Mouse (Mus musculus) granulocyte monocyte progenitor cell, adult 5-6 weeks (primary cell): ENCODE measurements around the gene Myh9. TPM values are rescaled to one million over a fixed set of nuclear protein-coding genes. Genes with fewer than 3 reads are reported as not detected.

Experiments used
- ATAC-seq: replicated peaks from 2 replicates; pipeline ENCODE4 v1.8.0; 2016; ENCODE audit warnings: mild to moderate bottlenecking, moderate TSS enrichment, inconsistent platforms; ENCODE audit not compliant: poor library complexity, severe bottlenecking
- total RNA-seq, 2 experiments: library from RNA; stranded (forward) in 1 of 2; stranded (reverse) in 1 of 2; fragments of 200-712, 200-1000 nt in 1 of 2; fragments of >200 nt in 1 of 2; fragmentation: Nextera tagmentation in 1 of 2; gene quantifications; 2 replicates each; pipeline ENCODE4 v1.2.3; 2014 to 2017

The Myh9 gene
- 199 and 315 TPM in 2 replicates for total RNA-seq (2014; fragmentation: Nextera tagmentation)
- total RNA-seq (2017), result 285 and 305 TPM in 2 replicates

DNA sequence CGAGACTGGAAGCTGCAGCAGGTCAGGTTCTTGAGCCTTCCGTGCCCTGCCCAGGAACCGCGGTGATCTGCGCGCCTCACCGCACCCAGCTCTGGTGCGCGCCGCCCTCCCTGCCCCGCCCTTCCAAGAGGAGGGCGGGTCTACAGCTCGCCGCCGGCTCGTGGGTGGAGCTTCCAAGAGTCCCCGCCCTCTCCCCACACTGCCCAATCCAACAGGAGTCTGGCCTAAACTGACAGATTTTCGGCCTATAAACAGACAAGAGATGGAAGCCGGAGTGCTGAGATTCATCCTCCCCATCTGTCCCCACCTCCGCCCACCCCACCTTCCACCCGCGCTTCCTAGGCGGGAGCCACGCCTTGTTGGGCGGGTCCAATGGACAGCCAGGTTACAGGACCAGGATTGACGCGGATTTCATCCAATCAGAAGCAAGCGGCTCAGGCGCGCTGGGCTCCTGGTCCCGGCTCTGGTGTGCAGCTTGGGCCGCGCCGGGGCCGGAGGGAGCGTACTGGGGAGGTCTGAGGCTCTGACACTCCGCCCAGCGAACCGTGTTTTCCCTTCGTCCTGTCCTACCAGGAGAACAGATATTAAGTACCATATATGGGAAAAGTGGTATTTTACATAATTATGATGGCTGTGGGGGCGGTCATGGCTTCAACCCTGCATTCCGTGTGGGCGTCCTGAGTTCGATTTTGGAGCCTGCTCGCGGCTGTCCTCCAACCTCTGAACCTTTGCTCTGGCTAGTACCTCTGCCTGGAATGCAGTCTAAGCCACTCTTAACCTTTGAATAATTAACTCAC lies at the start of gene Myh9:
Myh9 (minus strand) TSS at position 129 of the 797 bp plus-strand sequence.
- ATAC-seq, result peak; percentile 70

DNA sequence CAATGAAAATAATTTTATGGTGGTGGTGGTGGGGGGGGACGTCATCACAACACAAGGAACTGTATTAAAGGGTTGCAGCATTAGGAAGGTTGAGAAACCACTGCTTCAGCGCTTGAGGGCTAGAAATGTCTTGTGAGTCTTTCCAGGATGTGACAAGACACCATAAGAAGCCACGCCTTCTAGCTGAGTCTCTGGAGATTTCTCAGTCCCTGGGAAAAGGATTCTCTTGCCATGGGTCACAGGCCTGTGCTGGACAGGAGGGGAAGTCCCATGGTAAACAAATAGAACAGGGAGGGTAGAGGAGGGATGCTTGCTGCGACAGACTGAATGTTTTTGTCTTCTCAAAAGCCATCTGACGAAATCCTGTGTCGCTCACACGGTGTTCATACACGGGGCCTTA lies 49.8 kb upstream of the Myh9 start:
- peak; percentile 60 for ATAC-seq

DNA sequence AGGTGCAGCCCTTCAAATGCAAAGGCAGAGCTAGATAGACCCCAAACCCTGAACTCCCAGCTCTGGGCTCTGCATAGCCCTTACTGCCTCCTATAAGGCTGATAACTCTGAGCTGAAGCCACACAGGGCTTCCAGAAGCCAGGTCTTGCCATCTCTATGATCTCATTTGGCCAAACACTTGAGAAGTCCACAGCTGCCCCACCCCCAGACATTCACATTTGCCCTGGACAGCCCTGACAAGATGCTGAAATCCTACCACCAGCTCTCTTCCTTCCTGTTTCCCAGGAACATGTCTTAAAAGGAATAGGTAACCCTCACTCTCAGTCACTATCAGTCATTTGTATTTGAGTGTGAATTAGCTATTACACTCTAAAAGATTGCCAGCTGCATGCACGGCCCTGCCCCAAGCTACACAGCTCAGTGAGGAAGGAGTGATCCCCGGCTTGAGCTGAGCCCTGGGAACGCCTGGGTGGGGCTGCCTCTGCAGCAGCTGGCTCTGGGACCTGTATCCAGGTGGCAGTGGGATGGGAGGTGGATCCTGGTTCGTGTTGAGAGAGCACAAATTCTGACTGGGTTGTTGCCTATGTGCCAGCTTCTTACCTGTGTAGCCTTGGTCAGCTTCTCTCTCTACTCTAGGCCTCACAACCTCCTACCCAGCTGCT lies 47.9 kb upstream of the Myh9 start:
- peak; percentile 15; the same call in 1 of the 2 replicates for ATAC-seq

DNA sequence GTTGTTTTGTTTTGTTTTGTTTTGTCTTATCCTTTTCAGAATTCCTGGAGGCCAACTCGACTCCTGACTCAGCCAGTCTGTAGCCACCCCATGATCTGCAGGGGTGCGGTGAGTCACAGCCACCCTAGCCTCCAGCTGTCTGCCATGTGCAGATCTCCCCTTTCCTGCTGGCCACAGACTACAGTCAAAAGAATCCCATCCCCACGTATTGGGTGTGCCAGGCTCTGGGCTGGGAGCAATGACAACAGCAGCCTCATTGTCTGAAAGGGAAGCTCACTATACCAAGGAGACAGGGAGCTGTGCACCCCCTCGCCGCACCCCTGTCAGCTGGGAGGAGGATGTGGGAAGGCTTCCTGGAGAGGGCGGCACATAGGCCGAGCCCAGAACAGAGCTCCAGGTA lies 46.3 kb upstream of the Myh9 start:
- no peak for ATAC-seq

DNA sequence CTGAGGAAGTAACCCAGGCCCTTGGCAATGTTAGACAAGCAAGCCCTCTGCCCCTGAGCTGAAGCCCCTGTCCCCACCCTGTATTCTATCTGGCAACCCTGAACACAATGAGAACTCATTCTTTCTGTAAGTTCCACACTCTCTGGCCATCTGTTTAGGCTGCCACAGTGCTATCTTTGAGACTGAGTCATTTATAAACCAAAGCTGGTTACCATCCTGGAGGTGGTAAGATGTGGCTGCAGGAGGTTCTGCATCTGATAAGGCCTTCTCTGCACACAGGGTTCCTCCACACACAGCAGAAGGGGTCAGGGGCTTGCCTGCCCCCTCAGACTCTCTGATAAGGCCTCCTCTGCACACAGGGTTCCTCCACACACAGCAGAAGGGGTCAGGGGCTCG lies 45.1 kb upstream of the Myh9 start:
- no peak for ATAC-seq

DNA sequence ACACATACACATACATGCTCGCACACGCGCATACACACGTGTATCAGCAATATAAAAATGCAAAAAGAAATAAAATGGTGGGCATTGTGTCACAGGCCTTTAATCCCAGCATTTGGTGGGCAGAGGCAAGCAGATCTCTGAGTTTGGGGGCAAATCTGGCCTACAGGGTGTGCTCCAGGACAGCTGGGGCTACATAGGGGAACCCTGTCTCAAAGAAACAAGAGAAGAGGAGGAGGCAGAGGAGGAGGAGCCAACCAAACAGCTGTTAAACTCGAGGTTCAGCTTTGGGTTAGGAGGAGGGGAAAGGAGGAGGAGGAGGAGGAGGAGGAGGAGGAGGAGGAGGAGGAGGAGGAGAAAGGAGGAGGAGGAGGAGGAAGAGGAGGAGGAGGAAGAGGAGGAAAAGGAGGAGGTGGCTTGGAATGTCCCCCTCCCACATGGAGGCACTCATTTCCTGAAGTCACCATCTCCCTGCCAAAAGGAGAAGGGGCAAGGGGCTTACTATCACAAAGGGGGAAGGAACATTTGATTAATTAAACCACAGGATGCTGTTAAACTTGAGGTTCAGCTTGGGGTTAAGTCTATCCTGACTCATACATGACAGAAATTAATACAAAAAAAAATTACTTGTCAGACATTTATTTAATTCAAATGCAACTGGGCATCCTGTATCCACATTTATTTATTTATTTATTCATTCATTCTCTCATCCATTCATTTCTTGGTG lies 44.6 kb upstream of the Myh9 start:
- no peak for ATAC-seq

DNA sequence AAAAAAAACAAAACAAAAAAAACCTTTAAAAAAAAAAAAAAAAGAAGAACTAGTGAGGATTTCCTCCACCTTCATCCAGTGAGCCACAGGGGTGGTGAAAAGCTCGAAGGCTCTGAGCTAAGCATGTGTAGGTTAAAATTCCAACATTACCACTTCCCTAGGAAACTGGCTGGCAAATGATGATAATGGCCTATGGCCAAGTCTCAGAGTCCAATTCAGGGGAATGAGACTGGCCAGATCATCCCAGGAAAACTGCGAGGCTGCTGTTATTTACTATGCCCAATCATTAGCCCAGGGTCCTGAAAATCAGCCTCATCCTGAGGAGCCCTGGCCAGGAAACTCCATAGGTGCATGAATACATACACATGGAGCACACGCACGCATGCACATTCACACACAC lies 44.0 kb upstream of the Myh9 start:
- no peak for ATAC-seq

DNA sequence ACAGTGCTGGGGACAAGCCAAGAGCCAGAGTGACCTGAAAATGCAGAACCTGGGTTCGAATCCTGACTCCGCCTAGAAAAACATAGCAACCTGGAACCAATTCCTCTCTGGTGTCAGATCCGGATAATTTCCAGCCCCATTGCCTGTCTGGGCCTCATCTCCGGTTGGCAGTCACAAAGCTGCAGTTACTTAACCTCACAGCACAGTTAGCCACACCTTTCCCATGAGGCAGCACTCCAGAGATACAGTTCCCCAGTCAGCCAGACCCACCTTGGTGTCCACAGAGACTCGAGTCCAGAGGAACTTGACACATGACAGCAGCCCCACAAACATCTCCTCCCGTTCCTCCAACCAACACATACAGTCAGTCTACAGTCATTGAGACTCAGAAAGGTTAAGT lies 43.2 kb upstream of the Myh9 start:
- no peak for ATAC-seq

DNA sequence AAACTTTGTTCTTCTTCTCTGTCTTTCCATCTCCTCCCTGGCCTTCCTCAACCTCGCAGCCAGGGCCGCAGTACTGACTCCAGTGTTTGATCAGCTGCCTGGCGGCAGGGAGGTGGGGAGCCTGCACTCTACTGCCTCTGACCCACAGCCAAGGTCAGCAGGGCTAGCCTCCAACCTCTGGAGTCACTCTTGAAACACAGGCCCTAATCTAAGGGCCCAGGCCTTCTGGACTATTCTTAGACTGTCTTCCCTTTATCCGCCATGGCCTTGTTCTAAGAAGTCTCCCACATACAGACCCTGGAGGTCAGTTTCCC lies 41.7 kb upstream of the Myh9 start:
- ATAC-seq, result no peak

DNA sequence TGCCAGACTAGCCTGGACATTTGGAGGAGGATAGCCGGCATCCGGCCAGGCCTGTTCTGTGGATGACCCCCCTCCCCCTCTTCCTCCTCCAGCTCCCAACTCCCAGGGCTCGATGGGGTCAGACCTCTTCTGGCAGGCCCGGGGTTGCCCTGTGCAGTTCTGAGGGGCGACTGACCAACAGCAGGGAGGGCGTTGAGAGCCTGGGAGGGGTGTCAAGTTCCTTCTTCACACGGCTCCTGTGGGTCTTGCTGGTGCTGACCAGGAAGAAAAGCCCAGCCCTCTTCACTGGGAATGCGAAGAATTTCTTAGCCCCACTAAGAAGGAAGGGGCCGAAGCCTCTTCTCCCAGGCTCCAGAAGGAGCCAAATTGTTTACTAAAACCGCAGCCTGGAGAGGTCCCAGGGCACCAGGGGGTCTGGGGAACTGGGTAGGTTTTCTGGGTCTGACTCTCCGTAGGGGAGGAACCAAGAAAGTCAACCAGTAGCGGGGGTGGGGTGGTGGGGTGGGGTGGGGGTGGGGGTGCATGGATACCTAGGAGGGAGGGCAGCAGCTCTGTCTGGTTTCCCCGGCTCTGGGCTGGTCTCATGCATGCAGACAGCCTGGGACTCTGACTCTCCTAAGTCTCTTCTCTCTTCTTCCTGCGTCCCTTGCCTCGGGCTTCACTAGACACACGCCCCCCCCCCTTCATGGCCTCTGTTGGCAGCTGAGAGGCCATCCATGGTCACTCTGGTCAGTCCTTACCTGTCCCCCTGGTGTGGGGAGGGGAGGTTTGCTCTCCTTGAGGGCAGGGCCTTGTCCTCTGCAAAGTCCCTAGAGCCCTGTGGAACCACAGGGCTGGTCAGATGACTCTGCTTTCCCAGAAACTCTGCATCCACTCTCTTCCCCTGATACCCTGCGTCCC lies 41.1 kb upstream of the Myh9 start:
- ATAC-seq, result no peak

DNA sequence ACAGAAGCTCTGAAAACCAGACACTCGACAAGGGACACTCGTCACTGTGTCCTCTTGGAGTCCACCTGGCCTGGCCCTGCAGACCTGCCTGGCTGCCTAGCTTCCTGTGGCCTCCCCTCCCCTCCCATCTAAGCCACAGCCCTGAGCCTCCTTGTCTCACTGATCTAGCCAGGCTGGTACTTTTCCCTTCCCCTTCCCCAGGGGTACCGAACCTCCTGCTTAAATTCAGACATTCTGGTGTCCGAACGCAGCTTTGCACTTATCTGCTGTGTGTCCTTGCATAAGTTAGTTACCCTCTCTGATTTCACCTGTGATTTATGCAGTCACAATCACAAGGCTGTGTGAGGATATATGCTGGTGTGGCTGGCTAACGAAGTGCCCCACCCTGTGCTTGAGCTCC lies 40.3 kb upstream of the Myh9 start:
- ATAC-seq, result no peak

DNA sequence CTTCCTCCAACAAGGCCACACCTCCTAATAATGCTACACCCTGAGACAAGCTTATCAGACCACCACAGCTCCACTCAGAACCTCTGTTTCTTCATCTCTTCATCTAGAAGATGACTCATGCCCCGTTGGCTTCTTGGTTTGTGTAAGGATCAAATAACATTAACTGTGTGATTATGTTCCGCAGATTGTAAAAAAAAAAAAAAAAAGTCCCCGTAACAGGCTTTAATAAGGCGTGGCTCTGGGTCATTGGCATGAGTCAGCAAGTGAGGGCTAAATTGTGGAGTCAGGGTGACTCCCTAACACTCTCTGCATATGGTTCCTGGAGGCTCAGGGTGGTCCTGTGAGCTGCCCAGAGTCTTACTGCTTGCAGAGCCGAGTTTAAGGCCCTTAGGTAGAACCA lies 39.7 kb upstream of the Myh9 start:
- peak; percentile 71 for ATAC-seq

DNA sequence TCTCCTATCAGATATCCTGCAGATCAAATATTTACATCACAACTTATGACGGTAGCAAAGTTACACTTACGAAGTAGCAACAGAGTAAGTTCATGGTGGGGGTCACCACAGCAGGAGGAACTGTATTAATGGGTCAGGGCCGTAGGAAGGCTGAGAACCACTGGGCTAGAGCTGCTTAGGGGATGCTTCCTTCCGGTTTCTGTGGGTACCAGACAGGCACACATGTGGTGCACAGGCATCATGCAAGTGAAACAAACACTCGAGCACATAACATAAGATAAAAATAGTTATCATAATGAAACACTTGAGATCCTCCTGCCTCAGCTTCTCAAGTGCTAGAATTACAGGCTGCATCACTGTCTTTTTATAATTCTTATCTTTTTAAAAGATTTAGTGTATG lies 38.8 kb upstream of the Myh9 start:
- ATAC-seq, result no peak

DNA sequence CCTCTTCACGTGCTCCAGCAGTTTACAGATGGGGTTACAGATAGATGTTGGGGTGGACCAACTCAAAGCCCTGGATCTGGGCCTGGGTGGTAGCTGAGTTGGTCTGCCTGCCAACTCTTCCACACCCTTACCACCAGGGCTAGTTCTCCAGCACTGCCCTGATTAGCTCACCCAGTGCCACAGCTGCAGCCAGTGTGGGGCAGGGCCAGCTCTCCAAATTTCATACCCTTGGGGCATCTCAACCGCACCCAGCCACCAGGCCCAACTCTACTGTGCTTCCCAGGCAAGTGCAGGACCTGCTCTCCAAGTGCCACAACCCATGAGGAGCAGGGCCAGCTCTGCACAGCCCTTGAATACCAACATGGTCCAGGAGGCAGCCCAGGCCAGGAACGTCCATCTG lies 37.8 kb upstream of the Myh9 start:
- no peak for ATAC-seq

DNA sequence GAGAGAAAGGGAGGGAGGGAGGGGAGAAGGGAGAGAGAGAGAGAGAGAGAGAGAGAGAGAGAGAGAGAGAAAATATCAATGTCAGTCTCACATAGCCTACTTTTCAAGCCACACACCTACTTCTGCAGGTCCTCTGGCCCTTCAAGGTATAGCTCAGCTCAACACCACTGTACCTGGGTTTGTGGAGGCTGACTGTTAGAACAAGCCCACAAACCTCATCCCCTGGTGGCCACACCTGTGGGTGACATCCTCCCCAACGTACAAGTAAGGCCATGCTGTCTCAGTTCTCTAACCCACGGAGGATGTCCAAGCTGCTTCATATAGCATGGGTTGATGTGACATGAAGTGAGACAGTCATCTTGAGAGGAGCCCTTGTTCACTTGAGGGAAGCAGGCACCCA lies 35.2 kb upstream of the Myh9 start:
- no peak for ATAC-seq

DNA sequence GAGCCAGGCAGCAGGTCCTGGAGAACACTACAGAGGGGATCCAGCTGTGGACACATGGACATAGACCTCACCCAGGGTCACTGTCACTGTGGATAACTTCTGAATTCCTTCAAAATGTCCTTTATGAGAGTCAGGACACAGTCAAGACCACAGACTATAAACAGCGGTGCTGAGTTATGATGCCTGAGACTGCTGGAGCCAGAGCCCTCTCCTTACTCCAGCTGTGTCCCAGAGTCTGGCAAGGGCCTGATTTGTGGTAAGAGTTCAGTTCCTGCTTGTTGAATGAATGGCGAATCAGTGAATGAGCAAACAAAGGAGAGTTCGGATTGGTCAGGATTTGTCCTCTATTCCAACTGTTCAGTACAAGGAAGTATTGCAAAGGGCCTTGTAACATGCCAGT lies 34.7 kb upstream of the Myh9 start:
- ATAC-seq, result no peak

DNA sequence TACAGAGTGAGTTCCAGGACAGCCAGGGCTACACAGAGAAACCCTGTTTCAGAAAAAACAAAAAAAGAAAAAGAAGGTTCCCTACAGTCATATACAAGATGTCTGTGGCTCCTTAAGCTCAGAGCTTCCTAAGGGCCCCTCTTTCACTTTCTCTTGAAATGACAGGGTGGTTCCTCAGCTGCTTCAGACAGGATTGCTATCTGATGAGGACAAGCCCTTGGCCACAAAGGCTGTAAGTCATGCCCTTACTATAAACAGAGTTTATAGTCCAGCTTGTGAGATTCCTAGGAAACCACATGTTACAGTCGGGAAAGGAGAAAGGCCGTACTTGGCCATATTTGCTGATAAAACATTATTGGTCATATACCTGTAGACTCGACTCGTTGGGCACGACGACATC lies 34.0 kb upstream of the Myh9 start:
- no peak for ATAC-seq

DNA sequence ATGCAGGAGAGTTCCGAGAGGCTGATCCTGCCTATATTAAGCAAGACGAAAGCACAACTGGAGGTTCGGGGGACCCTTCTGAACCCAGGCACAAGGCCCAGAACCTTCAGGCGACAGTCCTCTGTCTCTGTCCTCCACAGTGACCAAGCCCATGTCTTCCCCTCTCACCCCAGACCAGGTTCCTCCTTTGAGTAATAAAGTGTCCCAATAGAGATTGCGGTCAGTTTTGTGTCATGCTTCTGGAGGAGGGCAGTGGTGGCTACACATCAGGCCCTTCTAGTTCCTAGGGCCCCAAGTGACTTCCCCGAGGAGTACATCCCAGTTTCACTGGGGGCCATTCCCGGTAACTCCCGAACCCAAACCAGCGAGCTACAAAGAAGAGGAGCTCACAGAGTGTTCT lies 32.8 kb upstream of the Myh9 start:
- peak; percentile 93 for ATAC-seq

DNA sequence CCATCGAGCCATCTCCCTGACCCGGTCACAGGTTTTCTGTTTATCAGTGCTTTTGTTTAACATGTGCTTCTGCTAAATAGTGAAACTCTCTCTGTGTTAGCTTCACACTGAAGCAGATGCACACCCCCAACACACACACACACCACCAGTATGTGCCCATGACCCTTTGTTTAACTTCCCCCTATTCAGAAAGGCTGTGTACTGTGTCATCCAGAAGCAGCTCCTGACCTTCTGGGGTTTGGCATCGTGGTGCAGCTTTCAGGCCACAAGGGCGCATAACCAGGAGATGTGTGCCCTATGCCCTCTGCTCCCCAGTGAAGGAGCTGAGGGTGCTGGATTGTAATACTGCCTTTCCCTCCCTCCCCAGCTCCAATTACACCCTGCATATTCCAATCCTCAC lies 32.3 kb upstream of the Myh9 start:
- peak; percentile 54 for ATAC-seq

DNA sequence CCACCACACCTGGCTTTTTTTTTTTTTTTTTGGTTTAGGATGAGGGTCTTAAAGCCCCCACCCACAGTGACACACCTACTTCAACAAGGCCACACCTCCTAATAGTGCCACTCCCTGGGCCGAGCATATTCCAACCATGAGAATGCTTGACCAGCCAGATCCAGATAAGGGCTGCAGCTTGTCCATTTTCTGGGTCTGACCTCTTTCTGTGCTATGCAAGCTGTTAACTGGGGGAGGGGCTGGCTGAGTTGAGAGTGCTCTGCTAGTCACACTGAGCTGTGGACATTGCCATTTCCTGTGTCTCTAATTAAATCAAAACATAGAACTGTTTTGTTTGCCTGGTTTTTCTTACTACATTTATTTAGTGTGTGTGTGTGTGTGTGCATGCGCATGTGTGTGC lies 31.6 kb upstream of the Myh9 start:
- no peak for ATAC-seq

DNA sequence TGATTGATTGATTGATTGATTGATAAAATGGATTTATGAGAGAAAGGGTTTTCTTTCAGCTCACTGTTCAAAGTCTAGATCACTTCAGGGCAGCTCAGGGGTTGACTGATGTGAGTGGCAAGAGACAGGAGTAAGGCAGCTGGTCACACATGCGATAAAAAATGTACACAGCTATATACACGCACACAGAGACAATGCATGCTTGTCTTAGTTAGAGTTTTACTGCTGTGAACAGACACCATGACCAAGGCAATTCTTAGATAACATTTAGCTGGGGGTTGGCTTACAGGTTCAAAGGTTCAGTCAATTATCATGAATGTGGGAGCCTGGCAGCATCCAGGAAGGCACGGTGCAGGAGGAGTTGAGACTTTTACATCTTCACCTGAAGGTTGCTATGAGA lies 31.0 kb upstream of the Myh9 start:
- ATAC-seq, result no peak
